Mouse (Mus musculus) embryo, embryonic 10 days (tissue): ENCODE data around the gene Auts2.

Experiments used
- DNase-seq: peaks from one replicate; pipeline ENCODE4 v3.0.0-alpha.2; 2015; ENCODE audit warnings: low spot score

Gene Auts2

GRCm38 (mm10) chr5:131832891-131833876, 710.0 kb downstream of the Auts2 start:
- DNase-seq, result peak; percentile 67

GRCm38 (mm10) chr5:131830111-131830510, 713.0 kb downstream of the Auts2 start:
- no peak for DNase-seq

- peak; percentile 49 for DNase-seq
Measured at GRCm38 (mm10) chr5:131829248-131829647, 713.9 kb downstream of the Auts2 start.

- DNase-seq, result no peak
Measured at GRCm38 (mm10) chr5:131828607-131829006, 714.5 kb downstream of the Auts2 start.

GRCm38 (mm10) chr5:131826362-131827261, 716.5 kb downstream of the Auts2 start:
- no peak for DNase-seq

- no peak for DNase-seq
Measured at GRCm38 (mm10) chr5:131825421-131825820, 717.7 kb downstream of the Auts2 start.

GRCm38 (mm10) chr5:131824197-131824991, 718.8 kb downstream of the Auts2 start:
- DNase-seq, result peak; percentile 43

- DNase-seq, result no peak
Measured at GRCm38 (mm10) chr5:131821461-131821860, 721.7 kb downstream of the Auts2 start.

GRCm38 (mm10) chr5:131819251-131819691, 723.9 kb downstream of the Auts2 start:
- no peak for DNase-seq

- DNase-seq, result no peak
Measured at GRCm38 (mm10) chr5:131815498-131815897, 727.6 kb downstream of the Auts2 start.

- no peak for DNase-seq
Measured at GRCm38 (mm10) chr5:131814503-131815003, 728.6 kb downstream of the Auts2 start.

GRCm38 (mm10) chr5:131813952-131814502, 729.1 kb downstream of the Auts2 start:
- no peak for DNase-seq

- DNase-seq, result no peak
Measured at GRCm38 (mm10) chr5:131813331-131813781, 729.8 kb downstream of the Auts2 start.

GRCm38 (mm10) chr5:131812483-131813063, 730.6 kb downstream of the Auts2 start:
- no peak for DNase-seq

- DNase-seq, result no peak
Measured at GRCm38 (mm10) chr5:131806350-131806749, 736.8 kb downstream of the Auts2 start.

- no peak for DNase-seq
Measured at GRCm38 (mm10) chr5:131805277-131805676, 737.9 kb downstream of the Auts2 start.

GRCm38 (mm10) chr5:131803609-131804008, 739.5 kb downstream of the Auts2 start:
- DNase-seq, result no peak

- DNase-seq, result peak; percentile 58
Measured at GRCm38 (mm10) chr5:131802340-131803036, 740.7 kb downstream of the Auts2 start.

- no peak for DNase-seq
Measured at GRCm38 (mm10) chr5:131801924-131802323, 741.2 kb downstream of the Auts2 start.

- DNase-seq, result no peak
Measured at GRCm38 (mm10) chr5:131798373-131798772, 744.8 kb downstream of the Auts2 start.
